Mouse (Mus musculus) bone marrow macrophage, adult 2 months (primary cell): Measurements from ENCODE around the gene Ulk4.

ENCODE experiments used
- CTCF ChIP-seq: IDR thresholded peaks from 2 replicates; pipeline ENCODE4 v1.5.1; 2012; ENCODE audit warnings: low read depth, mild to moderate bottlenecking, low read length, moderate library complexity
- POLR2A ChIP-seq: IDR thresholded peaks from 2 replicates; pipeline ENCODE4 v1.6.1; 2012; ENCODE audit warnings: mild to moderate bottlenecking, low read depth, low read length, borderline replicate concordance

GRCm38 (mm10) chr9:120944211-120944610, 332.8 kb downstream of the Ulk4 start:
- TF ChIP-seq CTCF = no peak
- TF ChIP-seq POLR2A = no peak
